Mouse (Mus musculus) left cerebral cortex, postnatal 4 days (tissue): ENCODE measurements around the gene Nnmt. TPM values are rescaled to one million over a fixed set of nuclear protein-coding genes. Genes with fewer than 3 reads are reported as not detected.

Experiments used
- DNase-seq: peaks from one replicate; pipeline ENCODE4 v3.0.0-alpha.2; 2022
- intact Hi-C: fragments of 180-260 bp; cut with DNase I; formaldehyde crosslinking; loops from one replicate; pipeline ENCODE4 v1.15.1; 2025
- total RNA-seq, 2 experiments: library from RNA; stranded (reverse); gene quantifications; 2 replicates each; pipeline ENCODE4 v1.2.3; 2021

Gene Nnmt
- total RNA-seq, 2 experiments from 2014 or later = 7.2 to 8.2 TPM

DNA sequence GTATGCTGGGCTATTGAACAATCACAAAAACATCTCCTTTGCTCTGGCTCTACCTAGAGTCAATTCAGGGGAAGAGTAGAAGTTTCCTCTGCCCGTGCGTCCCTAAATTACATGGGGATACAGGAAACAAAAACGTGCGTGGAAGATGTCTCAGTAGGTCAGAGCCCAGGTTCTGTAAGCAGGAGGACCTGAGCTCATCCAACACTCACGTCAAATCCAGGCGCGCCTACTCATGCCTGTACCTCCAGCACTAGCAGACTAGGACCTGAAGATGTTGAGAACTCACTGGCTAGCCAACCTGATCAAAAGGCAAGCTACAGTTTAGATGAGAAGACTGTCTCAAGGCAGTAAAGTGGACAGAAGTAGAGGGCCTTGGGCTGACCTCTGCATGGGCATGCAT, 32.2 kb upstream of the Nnmt start:
- DNase-seq = no peak
- intact Hi-C loops = no loop called here

DNA sequence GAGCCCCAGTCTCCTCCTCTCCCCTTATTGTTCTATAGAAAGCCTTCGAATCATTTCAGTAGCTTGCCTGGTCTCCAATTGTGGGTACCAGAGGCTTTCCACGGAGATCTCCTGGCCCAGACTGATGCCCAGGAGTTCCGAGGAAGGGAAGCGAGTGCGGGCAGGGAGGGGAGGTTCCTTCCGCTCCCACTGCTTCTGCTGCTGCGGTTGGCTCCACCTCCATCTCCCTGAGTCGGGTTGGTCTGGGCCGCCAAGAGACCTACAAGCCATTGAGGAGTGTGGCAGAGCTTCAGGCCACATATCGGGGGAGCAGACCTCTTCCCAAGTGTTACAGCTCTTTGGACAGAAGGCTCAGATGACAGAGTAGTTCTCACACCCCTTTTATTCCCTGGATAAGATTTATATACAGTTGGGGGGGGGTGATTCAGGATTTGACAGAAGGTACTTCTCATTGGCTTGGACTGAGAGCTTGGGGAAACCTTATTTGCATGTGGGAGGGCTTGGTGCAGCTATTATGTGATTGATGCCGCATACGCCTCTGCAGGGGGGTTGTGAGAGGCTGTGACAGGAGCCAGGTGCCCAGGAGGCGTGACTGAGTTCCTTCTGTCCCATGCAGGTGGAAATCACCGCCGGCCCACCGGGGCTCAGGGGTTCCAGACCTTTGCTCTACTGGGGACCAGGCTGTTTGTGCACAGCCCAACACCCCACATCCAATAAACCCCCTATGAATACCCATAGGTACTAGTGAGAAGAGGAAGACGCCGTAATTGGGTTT, 30.8 kb upstream of the Nnmt start:
- no peak for DNase-seq
- intact Hi-C loops = no loop called here

DNA sequence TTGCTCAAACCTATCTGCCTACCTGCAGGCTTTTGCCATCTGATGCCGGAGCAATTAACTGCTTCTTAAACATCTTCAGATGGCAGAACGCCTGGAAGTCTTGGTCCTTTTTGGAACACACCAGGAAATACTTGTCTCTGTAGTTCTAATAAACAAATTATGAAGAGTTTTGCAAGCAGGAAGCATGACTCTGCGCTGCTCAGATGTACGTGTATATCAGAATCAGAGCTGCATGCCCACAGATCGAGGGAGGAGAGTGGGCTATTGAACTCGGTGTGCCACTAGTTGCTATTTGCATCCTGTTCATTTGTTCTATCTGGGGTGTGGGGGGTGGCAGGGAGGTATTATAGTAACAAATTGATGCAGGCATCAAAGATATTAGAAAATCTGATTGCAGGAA, 28.2 kb upstream of the Nnmt start:
- DNase-seq = no peak
- intact Hi-C loops = no loop called here

DNA sequence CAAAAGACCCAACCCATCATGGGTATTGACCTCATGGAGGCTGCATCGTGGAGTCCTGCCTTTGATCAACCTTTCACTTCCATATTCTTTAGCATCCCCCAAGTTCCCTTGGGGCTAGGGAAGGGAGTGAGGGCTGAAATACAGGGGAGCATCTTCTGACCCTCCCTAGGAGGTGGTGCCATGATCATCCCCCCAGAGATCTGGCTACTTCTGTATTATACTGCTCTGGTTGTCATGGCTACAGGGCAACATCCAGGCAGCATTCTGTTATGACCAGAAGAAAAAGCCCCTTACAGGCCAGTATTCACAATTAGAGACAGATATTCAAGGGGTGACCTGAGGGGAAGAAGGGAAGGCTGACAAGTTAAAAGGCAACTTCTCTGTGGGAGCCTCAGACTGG, 14.3 kb upstream of the Nnmt start:
- intact Hi-C loops = no loop called here
- no peak for DNase-seq

DNA sequence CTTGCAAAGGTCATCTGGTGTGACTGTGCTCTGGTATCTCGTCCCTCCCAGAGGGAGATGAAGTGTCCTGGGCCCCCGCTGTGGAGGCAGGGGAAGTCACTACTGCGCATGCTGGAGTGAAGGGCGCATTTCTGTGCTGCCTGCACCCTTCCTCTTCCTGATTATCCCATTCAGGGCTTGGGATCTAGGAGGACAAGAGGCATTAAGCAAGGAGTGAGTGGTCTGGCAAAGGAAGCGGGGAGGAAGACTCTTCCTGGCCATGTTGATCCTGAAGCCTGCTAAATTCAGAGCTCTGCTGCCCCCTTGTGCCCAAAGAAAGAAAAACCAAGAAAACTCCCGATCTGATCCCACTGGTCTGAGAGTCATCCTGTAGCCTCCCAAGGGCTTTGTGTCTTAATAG, 13.6 kb upstream of the Nnmt start:
- DNase-seq = peak; percentile 74
- intact Hi-C loops = no loop called here

DNA sequence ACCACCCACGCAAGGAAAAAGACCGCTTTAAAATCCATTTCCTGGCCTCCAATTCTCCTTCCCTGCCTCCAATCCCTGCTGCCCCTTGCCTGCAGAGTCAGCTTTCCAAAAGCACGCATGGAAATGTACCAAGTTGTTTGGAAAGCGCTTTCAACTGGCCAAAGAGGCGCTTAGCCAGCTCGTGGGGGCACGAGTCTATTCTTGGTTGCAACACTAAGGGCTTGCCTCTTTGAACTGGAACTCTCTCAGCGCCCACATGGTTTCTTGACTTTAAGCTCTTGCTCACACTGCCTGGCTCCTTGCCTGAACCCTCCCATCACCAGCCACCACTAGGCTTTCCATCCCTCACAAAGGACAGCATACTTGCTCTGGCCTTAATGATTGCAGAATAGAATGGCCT, 13.2 kb upstream of the Nnmt start:
- peak; percentile 20 for DNase-seq
- intact Hi-C loops = no loop called here

DNA sequence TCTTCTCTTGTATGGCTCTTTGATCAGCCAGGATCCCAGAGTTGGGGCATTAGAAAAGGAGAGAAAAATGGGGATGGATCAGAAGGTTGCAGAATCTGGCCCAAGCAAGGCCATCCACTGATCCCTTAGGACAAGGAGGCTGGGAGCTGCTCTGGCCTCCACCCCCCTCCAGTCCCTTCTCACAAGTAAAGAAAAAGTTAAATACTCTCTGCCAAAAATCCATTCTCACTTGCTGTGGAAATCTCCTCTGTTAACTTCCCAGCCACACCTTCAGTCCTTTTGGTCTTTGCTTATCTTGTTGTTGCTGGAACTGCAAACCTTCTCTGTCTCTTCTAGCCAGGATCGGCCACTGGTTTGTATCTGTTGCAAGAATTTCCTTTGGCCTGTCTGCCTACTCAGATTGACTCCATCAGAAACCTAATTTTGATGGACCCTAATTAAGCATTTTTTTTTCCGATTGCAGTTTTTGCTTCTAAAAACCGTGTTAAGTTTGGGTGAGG, 12.6 kb upstream of the Nnmt start:
- intact Hi-C loops = no loop called here
- no peak for DNase-seq

DNA sequence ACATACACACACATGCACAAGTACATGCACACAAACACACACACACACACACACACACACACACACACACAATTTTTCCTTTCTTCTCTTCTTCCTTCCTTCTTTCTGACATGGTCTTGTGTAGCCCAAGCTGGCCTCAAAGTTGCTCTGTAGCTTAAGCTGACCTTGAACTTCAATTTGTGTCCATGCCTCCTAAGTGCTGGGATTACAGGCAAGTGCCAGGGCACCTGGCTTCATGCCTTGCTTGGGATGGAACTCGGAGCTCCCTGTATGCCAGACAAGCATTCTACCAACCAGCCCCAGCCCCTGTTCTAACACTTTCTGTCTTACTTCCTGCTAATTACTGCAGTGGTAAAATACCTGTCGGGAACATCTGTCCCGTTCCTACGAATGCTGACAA, 8.3 kb upstream of the Nnmt start:
- intact Hi-C loops = no loop called here
- DNase-seq = no peak

DNA sequence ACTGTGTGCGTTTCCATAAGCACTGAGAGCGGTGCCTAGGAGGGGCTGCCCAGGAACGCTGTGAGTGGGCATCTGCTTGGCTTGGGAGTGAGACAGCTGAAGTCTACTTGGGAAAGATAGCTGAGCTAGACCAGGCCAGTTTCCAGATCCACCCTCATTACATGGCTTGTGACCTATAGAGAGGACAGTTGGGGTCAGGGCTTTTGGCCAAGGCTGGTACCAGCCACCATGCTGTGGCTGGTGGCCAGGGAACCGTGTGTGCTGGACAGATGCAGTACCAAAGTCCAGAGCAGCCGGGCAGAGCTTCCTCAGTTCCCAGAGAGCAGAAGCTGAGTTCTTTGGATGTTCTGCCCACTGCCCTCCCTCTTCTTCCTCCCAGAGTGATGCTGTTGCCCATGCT, 7.6 kb upstream of the Nnmt start:
- intact Hi-C loops = no loop called here
- no peak for DNase-seq

DNA sequence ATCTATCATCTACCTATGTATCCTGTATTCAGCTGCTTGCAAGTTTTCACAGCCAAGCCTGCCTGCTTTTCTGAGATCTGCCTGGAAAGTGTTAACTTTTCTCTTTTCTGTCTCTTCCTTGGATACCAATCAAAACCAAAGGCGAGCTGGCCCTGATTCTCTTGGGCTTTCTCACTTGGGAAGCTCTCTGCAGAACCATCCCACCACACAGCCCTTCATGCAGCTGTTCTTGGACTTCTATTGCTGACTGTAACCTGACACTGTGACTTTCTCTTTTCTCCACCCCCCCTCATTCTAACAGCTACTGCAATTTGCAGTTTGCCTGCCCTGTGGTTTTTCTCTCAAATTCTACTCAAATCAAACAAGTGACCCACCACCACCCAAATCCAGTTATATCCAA, 6.1 kb upstream of the Nnmt start:
- intact Hi-C loops = no loop called here
- no peak for DNase-seq

DNA sequence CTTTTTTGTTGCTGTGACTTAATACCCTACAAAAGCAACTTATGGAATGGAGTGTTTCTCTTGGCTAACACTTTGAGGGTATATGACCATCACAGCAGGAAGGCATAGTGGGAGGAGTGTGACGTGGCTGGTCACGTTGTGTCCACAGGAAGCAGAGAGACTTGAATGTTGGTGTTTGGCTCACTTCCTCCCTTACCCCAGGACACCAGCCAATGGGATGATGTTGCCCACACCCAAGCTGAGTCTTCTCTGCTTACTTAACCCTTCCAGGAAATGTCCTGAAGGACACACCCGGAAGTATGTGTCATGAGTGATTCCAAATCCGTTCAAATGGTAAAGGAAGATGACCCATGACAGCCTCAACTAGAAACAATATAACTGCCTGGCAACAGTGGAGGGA, 4.8 kb upstream of the Nnmt start:
- DNase-seq = no peak
- intact Hi-C loops = no loop called here

DNA sequence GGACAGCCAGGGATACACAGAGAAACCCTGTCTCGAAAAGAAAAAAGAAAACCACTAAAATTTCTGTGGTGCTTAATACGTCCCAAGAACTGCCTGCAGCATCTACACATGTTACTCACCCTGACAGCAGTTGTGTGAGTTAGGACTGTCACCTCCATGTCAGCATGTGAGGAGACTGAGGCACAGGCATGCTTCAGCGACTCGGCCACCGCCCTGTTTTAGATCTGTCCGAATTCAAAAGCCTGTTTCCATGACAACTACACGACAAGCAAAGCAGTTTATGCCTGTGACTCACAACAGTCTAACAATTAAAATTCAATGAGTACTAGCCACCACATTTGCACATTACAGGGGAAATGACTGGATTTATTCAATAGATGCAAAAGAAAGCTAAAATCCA, 2.5 kb upstream of the Nnmt start:
- intact Hi-C loops = no loop called here
- DNase-seq = no peak

DNA sequence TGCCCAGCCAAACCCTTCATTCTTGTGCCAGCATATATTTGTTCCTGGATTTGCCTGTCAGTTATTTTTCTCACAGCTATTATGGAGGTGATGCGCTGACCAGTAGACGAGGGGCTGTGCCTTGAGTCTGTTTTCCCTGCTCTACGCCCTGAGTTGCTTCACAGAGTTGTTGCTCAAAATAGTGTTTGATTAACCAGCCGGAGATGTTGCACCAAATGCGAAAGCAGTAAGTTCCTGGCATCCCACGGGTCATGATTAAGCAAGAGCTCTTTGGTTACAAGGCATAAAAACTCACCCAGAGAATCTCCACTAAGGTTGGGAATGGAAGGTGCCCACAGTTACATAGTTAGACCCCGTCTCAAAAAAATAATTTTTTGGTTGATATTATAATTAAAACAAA, 1.2 kb upstream of the Nnmt start:
- DNase-seq = no peak
- intact Hi-C loops = no loop called here

DNA sequence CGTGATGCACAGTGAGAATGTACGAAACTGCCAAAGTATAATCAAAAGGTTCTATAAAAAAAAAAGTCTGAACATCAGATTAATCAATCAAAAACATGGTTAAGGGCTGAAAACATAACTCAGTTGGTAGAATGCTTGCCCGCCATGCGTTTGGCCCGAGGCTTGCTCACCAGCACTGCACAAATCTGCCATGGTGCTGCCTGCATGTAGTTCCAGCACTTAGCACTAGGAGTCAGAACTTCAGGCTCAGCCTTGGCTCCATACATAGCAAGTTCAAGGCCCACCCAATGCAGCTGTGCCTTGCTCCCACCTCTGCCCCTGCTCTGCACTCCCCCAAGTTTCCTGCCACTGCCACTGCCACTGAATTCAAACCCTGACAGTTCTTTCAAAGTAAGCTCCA, 744 bp upstream of the Nnmt start:
- no peak for DNase-seq
- intact Hi-C loops = no loop called here

DNA sequence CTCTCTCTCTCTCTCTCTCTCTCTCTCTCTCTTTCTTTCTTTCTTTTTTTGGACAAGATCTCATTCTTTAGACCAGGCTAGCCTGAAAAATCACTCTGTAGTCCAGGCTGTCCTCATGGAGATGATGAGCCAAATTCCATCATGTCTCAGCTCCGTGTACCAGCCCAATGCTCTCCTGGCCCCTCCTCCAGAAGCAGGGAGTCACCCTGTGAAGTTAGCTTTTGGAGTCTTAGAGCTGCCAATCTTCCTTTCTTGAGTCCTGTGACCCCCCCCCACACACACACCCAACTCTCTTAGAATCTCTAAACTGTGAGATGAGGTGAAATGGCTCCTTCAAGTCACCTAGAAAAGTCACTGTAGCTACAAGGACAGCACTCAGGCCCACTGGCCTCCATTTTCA, 727 bp downstream of the Nnmt start:
- intact Hi-C loops = no loop called here
- DNase-seq = no peak

DNA sequence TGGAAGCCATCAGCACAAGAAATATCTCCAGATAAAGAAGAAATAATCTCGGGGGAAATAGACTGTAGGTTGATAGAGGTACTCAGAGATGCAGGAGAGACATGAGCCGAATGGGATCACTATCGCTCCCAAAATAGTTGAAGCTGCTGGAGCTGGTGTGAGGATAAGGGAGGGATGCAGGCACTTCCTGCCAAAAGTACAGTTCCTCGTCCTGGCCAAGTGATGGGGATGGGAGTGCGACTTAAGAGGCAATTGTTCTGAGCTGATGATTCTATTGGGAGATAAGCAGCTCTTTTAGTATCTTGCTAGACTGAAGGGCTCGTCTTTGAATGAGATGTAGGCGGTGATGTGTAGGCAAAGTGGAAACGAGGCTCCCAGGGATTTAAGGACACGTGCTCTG, 4.1 kb downstream of the Nnmt start:
- DNase-seq = no peak
- intact Hi-C loops = no loop called here

DNA sequence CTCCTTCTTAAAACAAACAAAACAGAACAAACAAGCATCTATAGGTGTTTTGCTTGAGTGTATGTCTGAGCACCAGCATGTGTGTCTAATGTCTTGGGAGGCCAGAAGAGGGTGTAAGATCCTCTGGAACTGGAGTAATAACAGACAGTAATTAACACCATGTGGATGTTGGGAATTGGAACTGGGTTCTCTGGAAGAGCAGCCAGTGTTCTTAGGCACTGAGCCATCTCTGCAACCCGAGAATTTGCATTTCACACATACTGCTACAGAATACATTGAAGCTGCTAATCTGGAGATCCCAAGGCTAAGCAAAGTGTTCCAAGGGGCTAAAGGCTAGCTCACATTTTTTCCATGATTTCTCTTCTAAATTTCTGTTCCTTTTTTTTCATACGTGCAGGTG, 4.9 kb downstream of the Nnmt start:
- intact Hi-C loops = no loop called here

DNA sequence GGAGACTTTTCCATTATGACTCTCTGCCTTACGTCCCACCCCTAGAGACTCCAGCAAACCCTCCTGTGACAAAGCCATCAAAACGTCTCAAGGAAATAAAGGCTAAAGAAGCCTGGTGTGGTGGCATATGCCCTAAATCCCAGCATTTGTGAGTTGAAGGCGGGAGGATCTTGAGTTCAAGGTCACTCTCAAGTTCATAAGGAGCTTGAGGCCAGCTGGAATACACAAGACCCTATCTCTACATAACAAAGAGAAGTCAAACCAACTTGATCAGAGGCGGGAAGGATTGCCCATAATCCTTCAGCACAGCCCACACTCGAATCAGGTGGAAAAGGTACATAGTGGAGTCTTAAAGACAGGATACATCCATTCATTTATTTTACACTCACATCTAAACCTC, 7.5 kb downstream of the Nnmt start:
- no peak for DNase-seq

More for the DNA sequence above, 4.9 kb downstream of the Nnmt start:
- DNase-seq = no peak

DNA sequence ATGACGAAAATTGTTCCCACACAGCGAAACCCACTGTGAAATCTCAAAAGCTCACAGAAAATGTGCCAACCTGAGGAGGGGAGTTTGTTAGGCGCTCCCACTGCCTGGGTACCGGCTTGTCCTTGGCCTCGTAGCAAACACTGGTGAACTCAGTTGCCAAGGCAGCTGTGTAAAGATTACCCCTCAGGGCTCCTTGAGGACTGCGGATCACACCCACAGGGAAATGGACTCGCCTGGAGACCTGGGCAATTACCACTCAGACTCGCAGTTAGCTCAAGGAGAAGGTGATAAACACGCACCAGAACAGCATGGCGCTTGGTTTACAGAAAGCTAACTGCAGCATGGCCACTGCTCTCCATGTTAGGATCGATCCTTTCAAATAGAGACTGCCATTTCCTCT, 8.0 kb downstream of the Nnmt start:
- no peak for DNase-seq
- intact Hi-C loops = no loop called here

More for the DNA sequence above, 7.5 kb downstream of the Nnmt start:
- intact Hi-C loops = no loop called here

DNA sequence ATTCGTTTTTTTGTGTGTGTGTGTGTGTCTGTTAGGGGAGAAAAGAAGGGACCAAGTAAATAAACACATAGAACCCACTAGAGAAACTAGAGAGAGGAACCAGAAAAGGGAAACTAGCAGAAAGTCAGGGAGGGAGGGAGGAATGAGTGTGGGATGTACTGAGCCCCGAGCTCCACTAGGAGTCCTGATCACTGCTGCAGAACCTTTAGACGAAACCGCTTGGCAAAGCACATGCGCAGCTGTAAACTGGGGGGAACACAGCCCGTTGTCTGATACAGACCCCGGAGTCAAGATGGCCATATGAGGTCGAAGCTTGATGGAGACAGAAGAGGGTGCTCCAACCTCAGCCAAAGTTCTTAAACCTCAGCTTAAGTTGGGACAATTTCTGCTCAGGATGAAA, 11.0 kb downstream of the Nnmt start:
- intact Hi-C loops = no loop called here
- no peak for DNase-seq

DNA sequence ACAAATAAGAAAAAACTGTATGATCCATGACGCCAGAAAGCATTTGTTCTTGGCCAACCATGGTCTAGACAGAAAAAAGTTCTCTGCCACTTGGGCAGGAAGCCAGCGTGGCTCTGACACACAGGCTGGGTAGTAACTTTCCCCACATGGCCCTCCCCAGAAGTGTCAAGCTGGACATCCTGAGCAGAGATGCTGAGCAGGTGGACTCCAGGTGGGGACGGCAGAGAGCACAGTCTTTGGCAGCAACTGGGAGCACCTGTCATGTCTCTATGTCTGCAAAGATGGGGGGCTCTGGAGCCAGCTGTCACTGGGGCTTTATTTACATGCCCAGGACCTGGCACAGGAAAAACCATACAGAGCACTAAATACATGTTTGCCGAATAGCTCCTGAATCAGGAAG, 14.3 kb downstream of the Nnmt start:
- intact Hi-C loops = no loop called here

DNA sequence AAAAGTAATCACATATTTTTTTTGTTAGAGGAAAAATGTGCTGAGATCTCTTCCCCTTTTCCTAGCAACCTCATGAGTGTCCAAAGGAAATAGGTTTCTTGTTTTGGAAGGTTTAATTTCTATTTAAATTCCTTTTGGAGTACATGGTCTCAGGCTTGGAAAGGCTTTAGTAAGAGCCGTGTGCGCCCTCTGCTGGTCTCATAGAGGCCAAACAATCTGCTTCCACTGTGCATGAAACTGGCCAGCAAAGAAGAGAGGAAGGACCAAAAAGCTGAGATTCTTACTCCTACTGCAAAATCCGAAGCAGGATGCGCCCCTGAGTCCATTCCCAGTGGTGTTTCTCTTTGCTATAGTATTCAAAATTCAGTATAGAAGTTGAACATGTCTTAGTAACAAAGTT, 18.6 kb downstream of the Nnmt start:
- intact Hi-C loops = loop anchor here (10.0 kb wide), 1 partner anchor 322 kb away; no protein-coding TSS in a partner anchor

More for the DNA sequence above, 14.3 kb downstream of the Nnmt start:
- DNase-seq = peak; percentile 14

DNA sequence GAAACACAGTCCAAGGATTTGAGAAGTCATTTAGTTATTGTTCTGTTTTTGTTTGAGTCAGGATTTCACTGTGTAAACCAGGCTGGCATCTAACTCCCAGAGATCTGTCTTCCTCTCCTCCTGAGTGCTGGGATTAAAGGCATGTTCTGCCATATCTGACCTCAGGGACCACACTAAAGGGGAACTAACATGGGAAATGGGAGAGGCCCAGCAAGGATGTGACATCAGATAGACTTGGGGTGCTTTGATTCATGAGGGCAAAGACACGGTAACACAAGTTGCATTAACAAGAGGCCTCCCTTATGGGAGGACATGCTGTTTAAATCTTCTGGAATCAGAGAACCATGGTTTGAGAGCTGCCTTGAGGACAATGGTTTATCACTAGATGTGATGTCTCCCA, 24.1 kb downstream of the Nnmt start:
- intact Hi-C loops = loop anchor here (10.0 kb wide), 1 partner anchor 316 kb away; no protein-coding TSS in a partner anchor
- DNase-seq = no peak

More for the DNA sequence above, 18.6 kb downstream of the Nnmt start:
- peak; percentile 68 for DNase-seq
